Comparison of ENCODE assay signal across 10 mouse cellular contexts in the genomic region with DNA sequence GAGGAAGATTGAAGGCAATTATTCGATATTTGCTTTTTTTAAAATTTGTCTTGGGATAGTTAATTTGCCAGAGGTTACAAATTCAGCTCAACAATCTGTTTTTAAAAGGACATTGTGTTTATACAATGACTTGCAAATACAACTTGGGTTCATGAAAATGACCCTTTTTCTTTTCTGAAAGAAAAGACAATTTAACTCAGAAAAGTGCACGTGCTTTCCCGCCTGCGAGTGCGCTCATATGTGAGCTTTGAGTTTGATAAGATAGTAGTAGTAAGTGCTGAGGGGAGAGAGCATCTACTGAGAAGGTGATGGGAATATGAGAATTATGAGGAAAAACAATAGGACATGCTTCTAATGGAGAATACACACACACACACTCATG. TPM values are rescaled to one million over a fixed set of nuclear protein-coding genes. Genes with fewer than 3 reads are reported as not detected.
DNase-seq lines count a peak whose midpoint lies in the region; ATAC-seq and TF ChIP-seq lines count a peak whose summit lies in the region.
"Had no signal": no experiment of that assay in that cellular context is flagged by ENCODE, and none has a peak within 500 bp of the region (broad histone marks: within the 10 kb centered on the region; RNA-seq: fewer than 3 reads in every experiment).

No protein-coding gene starts in this region.

- 0 out of 2 replicates have a peak, but pooled peaks cover 3% of the 10 kb centered on the region for H3K4me1 ChIP-seq in kidney, embryonic 15.5 days
- peaks cover 9% of the 10 kb centered on the region for H3K4me1 ChIP-seq in embryonic facial prominence, embryonic 10.5 days
- H3K4me1 ChIP-seq in intestine, embryonic 15.5 days (replicated peaks): no peaks in the 10 kb centered on the region

- H3K36me3 ChIP-seq in kidney, embryonic 15.5 days: no peaks in the 10 kb centered on the region
- H3K36me3 ChIP-seq in embryonic facial prominence, embryonic 10.5 days (replicated peaks): no peaks in the 10 kb centered on the region
- no peaks in the 10 kb centered on the region for H3K36me3 ChIP-seq in intestine, embryonic 15.5 days
- H3K36me3 ChIP-seq in myocyte (ENCODE audit: control insufficient read depth, insufficient read depth): no peaks in the 10 kb centered on the region

- DNase-seq in kidney, adult 8-10 months: no peak
- no peak for DNase-seq in embryonic facial prominence, embryonic 10.5 days (ENCODE audit: low spot score)
- no peak for DNase-seq in embryo, embryonic 10.5 days (ENCODE audit: low spot score)
- no peak for DNase-seq in ovary, postnatal 10 days (ENCODE audit: low spot score)
- no peak for DNase-seq in right cerebral cortex, postnatal 10 days (ENCODE audit: low spot score in 2 of 2)
- DNase-seq: thymus, postnatal 4 days had no signal

- ATAC-seq in kidney, embryonic 15.5 days (replicated peaks; ENCODE audit: low FRiP score): no peak
- ATAC-seq in intestine, embryonic 15.5 days: no peak
- ATAC-seq: Patski had no signal

- peak overlapping the region; percentile 69 for H3K4me2 ChIP-seq in kidney, embryonic 15.5 days
- peak overlapping the region; percentile 62 for H3K4me2 ChIP-seq in intestine, embryonic 15.5 days (replicated peaks)
- H3K4me2 ChIP-seq in myocyte (ENCODE audit: low read depth): peak overlapping the region; percentile 95

- TF ChIP-seq POLR2A in myocyte (IDR thresholded peaks at IDR 0.05; ENCODE audit: insufficient read length, low read depth): no peak

- no peak overlapping the region for H3K9ac ChIP-seq in kidney, embryonic 15.5 days
- H3K9ac ChIP-seq in intestine, embryonic 15.5 days: no peak overlapping the region

- peak overlapping the region; percentile 46; the same call in 1 of the 2 replicates for H3K4me3 ChIP-seq in kidney, embryonic 15.5 days (replicated peaks)
- H3K4me3 ChIP-seq in embryonic facial prominence, embryonic 10.5 days: peak overlapping the region; percentile 60
- H3K4me3 ChIP-seq in intestine, embryonic 15.5 days (replicated peaks): no peak overlapping the region
- H3K4me3 ChIP-seq in myocyte: peak overlapping the region; percentile 24

- H3K27me3 ChIP-seq in kidney, embryonic 15.5 days: no peaks in the 10 kb centered on the region
- no peaks in the 10 kb centered on the region for H3K27me3 ChIP-seq in embryonic facial prominence, embryonic 10.5 days (replicated peaks; ENCODE audit: low read depth, poor library complexity, severe bottlenecking)
- no peaks in the 10 kb centered on the region for H3K27me3 ChIP-seq in intestine, embryonic 15.5 days (replicated peaks)
- H3K27me3 ChIP-seq in myocyte (ENCODE audit: control insufficient read depth, insufficient read depth, insufficient read length): no peaks in the 10 kb centered on the region
- H3K27me3 ChIP-seq: Patski had no signal

- H3ac ChIP-seq in myocyte (ENCODE audit: control insufficient read depth, insufficient read length): no peak overlapping the region

- H3K9me3 ChIP-seq in kidney, embryonic 15.5 days (replicated peaks): no peaks in the 10 kb centered on the region
- no peaks in the 10 kb centered on the region; the same call in 1 of the 2 replicates for H3K9me3 ChIP-seq in embryonic facial prominence, embryonic 10.5 days
- no peaks in the 10 kb centered on the region for H3K9me3 ChIP-seq in intestine, embryonic 15.5 days

- WGBS in kidney, embryonic 15.5 days: 82% methylated on average over 5 of the region's 5 CpGs
- 86% methylated on average over 5 of the region's 5 CpGs for WGBS in embryonic facial prominence, embryonic 10.5 days
- WGBS in intestine, embryonic 15.5 days: 77% methylated on average over 5 of the region's 5 CpGs

- H3K27ac ChIP-seq in kidney, embryonic 15.5 days: no peak overlapping the region
- H3K27ac ChIP-seq in embryonic facial prominence, embryonic 10.5 days (replicated peaks): no peak overlapping the region
- no peak overlapping the region for H3K27ac ChIP-seq in intestine, embryonic 15.5 days

- H3K79me2 ChIP-seq in myocyte (ENCODE audit: control insufficient read depth, insufficient read depth): no peaks in the 10 kb centered on the region

TF ChIP-seq in myocyte, 11 proteins besides CTCF, POLR2A, EP300 and RAD21:
- no peak for TF ChIP-seq CEBPB (IDR thresholded peaks at IDR 0.05; ENCODE audit: insufficient read depth, poor library complexity, severe bottlenecking)
- no peak for TF ChIP-seq POLR2AphosphoS2 (IDR thresholded peaks at IDR 0.05; ENCODE audit: insufficient read length, low read depth)
- no peak for TF ChIP-seq MAX (IDR thresholded peaks at IDR 0.05; ENCODE audit: low read depth)
- no peak for TF ChIP-seq REST (IDR thresholded peaks at IDR 0.05; ENCODE audit: insufficient read depth, insufficient read length)
- TF ChIP-seq TCF12 (IDR thresholded peaks at IDR 0.05; ENCODE audit: insufficient read depth, poor library complexity, severe bottlenecking): no peak
- TF ChIP-seq SRF (IDR thresholded peaks at IDR 0.05; ENCODE audit: control insufficient read depth, insufficient read length, low read depth): no peak
- no peak for TF ChIP-seq MYOD1 (IDR thresholded peaks at IDR 0.05; ENCODE audit: control insufficient read depth in 1 of 3, insufficient read length in 2 of 3, low read depth in 2 of 3)
- TF ChIP-seq TCF3 (IDR thresholded peaks at IDR 0.05; ENCODE audit: insufficient read length, low read depth): no peak
- TF ChIP-seq USF1 (IDR thresholded peaks at IDR 0.05; ENCODE audit: low read depth): no peak
- no peak for TF ChIP-seq E2F4 (IDR thresholded peaks at IDR 0.05; ENCODE audit: insufficient read depth)
- no peak for TF ChIP-seq MYOG (IDR thresholded peaks at IDR 0.05; ENCODE audit: control insufficient read depth in 1 of 3, insufficient read depth in 1 of 3, insufficient read length in 2 of 3, low read depth in 2 of 3)
TF ChIP-seq in myocyte: peak in this region for 0.

RNA-seq across cellular contexts. Expression of a gene that starts 1.1 kb away (rescaled TPM):
- 3.5 and 3.7 TPM in 2 replicates for polyA plus RNA-seq in kidney, embryonic 15.5 days (2015; fragmentation: Nextera tagmentation; extraction: Ambion mirVana)
- 3.3 and 3.7 TPM in 2 replicates for polyA plus RNA-seq in embryonic facial prominence, embryonic 10.5 days (2016; fragmentation: Nextera tagmentation; extraction: Ambion mirVana)
- 3.7 and 3.8 TPM in 2 replicates for polyA plus RNA-seq in intestine, embryonic 15.5 days (2015; fragmentation: Nextera tagmentation; extraction: Ambion mirVana)
- polyA plus RNA-seq in myocyte (2012; fragmentation: generic; extraction: Trizol): 0.91 TPM
